Mouse (Mus musculus) ES-CJ7 (cell line): Measurements from ENCODE around the gene Ppp1r2.
A peak's percentile ranks its signal among the peaks of the same experiment; 100 is the strongest.
"Not testable (repeated sequence)": the region's sequence is repeated elsewhere in the genome, so short reads cannot be mapped to it uniquely, and the experiment has no call there.

Experiments used
- DNase-seq: peaks from one replicate; pipeline ENCODE4 v3.0.0; 2011; ENCODE audit warnings: low read depth, low spot score

Gene Ppp1r2

GRCm38 (mm10) chr16:31274674-31275460 lies at the start of gene Ppp1r2:
Gene Ppp1r2, minus strand, starts transcription at chr16:31275277.
- peak; percentile 87 for DNase-seq

DNA sequence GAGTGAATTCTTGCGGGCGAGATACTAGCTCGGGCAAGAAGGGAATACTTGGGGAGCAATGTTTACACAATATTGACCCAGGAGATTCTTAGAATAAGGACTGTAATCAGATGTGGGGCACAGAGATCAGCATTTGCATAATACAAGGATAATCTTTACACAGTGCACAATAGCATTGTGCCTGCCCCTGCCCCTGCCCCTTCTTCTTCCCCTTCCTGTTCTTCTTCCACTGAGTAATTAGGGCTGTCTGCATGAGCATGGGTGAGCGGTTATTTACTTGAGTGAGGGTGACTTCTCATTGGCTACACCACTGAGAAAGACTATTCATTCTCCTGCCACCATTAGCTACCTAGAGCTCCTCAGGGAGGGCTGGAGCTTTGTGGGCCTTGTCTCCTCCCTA lies 46.4 kb upstream of the Ppp1r2 start:
- no peak for DNase-seq

DNA sequence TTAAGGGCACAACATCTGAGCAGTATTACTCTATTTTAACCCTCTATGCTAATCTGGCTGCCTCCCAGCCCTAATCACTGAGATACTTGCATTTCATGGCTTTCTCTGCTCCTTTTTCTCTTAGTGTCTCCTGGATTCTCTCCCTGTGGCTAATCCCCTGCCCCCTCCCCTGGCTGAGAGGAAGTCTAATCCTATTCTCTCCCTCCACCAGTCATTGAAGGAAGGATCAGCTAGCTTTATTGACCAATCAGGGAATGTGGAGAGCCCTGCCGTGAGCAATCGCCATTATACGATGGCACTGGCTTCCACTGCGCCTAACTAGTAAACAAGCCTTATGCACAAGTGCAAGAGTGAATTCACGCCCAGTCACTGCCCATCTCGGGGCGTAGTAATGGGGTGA lies 45.9 kb upstream of the Ppp1r2 start:
- no peak for DNase-seq

- DNase-seq, result not testable (repeated sequence)
Observed at GRCm38 (mm10) chr16:31319723-31320122, 44.6 kb upstream of the Ppp1r2 start.

GRCm38 (mm10) chr16:31319316-31319715 lies 44.2 kb upstream of the Ppp1r2 start:
- no peak for DNase-seq

- DNase-seq, result no peak
Observed at GRCm38 (mm10) chr16:31318418-31318817, 43.3 kb upstream of the Ppp1r2 start.

DNA sequence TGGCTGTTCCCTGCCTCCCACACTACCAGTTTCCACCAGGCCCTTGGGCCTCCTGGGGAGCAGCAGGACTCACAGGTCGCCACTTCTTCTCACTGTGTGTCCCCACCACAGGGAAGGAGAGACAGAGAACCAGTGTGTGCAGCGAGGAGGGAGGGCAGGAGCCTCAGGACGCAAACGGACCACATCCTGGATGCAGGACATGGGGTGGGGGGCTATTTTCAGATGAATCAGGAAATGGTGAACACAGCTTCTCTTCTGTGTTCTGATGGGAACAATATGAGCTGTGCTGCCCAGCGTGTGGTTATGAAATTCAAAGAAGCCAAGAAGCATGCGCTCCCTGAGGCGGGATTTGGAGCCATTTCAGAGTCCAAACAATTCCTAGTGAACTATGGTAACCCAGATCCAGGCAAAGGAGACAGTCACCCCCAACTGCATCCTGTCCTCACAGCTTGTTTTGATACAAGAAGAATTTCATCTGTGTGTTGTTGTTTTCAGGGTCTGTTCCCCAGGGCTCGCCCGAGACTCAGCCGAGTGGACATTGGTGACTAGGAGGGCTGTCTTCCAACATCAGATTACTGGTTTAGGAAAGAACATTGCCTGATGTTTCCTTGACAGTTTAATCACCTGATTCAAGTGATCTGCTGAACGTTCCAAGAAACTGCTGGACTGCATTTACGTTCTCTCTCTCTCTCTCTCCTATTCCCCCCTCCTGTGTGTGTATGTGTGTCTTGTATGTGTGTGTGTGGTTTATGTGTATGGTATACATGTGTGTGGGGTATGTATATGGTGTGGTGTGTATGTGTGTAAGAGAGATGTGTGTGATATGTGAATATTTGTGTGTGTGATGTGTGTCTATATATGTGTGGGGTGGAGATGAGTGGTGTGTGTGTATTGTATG lies 41.4 kb upstream of the Ppp1r2 start:
- DNase-seq, result not testable (repeated sequence)

DNA sequence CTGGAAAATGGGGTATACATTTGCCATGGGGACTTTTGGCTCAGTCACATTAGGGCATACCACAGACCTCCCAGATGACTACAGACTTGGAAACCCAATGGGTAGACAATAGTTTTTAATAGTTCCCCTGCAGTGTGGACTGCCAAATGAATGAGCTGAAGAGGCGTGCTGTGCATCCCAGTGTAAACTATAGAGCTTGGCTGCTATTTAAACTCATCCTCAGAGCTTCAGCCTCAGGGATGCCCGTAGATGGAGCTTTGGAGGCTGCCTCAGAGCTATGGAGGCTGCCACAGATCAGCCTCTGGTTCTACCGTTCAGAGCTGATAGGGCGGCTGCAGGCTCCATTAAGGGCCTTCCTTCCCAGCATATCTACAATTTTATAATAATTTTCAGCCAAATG lies 40.2 kb upstream of the Ppp1r2 start:
- DNase-seq, result no peak

GRCm38 (mm10) chr16:31314497-31315233 lies 39.6 kb upstream of the Ppp1r2 start, which contains the start of gene Apod:
Gene Apod, minus strand, starts transcription at chr16:31314808.
- DNase-seq, result no peak

GRCm38 (mm10) chr16:31313611-31314010 lies 38.5 kb upstream of the Ppp1r2 start:
- no peak for DNase-seq

DNA sequence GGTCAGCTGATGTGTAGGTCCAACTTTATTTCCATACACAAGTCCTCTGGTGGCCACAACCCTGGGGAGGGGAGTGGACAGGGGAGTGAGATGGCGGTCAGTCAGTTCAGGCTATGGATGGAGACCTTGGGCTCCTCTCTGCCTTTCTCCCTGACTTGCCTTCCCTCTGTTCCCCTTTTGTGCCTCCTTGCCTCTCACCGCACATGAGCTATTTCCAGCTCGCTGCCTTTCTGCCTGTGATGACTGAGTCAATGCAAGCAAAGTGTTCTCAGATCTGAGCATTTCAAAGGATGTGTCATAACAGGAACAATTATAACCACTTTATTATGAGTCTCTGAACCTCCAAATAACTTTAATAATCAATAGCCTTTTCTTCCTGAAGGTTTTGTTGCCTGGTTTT lies 37.2 kb upstream of the Ppp1r2 start:
- DNase-seq, result no peak

DNA sequence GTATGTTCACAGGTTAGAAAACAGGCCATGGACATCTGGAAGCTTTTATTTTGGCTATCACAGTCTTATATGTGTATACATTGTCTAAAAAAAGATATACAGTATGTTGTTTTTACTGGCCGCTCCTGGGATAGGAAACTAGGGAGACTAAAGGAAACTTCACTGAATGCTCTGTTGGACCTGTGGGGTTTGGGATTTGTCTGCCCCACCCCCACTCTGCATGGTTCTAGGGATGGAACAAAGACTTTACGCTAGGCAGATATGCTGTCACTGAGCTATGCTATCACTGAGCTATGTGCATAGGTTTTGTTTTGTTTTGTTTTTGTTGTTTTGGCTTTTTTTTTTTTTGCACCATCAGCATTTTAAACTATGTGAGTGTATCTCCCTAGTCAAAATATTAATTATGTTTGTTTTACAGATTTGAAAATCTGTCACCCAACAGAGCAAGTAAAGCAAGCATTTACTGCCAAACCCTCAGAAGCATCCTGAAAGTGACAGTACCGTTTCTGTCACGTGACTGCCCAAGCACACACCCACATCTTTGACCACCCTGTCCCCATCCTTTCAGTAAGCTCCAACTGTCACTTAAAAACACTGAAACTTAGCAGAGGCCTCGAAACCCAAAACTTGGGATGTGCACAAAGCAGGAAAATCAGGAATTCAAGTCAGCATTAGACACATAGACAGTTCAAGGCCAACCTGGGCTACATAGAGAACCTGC lies 30.3 kb upstream of the Ppp1r2 start:
- DNase-seq, result no peak

DNA sequence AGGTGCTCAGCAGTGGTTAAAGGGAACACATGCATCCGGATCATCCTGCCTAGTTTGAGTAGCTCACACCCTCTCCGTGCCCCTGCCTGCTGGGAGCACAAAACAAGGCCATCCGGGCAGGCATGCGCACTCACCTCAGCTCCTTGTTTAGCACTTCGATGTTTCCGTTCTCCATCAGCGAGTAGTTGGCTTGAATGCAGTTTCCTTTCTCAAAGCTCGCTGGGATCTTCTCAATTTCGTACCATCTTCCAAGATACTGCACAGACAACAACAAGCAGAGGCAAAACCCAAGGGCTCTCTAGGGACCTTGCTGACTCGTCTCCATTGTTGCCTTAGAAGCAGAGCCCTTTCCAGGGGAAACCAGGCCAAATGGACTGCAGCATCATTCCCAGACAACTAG lies 28.2 kb upstream of the Ppp1r2 start:
- peak; percentile 76 for DNase-seq

GRCm38 (mm10) chr16:31300883-31301532 lies 25.9 kb upstream of the Ppp1r2 start:
- DNase-seq, result peak; percentile 90

DNA sequence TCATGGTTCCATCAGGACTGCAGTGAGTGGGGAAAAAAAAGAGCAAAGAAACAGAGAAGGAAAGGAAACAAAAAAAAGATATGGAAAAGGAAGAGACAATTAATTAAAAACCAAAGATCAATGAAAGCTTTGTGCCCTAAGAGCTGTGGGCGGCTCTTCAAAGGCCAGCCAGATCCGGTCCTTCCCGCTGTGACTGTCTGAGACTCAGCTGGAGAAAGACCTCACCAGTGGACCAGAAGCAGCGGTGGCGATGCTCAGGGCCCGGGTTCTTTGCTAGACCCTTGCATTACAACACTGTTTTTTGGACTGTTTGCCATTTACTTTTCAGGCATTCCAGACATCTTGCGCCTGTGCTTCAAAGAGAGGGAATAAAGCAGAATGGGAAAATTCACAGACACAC lies 25.4 kb upstream of the Ppp1r2 start:
- peak; percentile 73 for DNase-seq

- DNase-seq, result peak; percentile 91
Observed at GRCm38 (mm10) chr16:31299960-31300353, 24.9 kb upstream of the Ppp1r2 start.

DNA sequence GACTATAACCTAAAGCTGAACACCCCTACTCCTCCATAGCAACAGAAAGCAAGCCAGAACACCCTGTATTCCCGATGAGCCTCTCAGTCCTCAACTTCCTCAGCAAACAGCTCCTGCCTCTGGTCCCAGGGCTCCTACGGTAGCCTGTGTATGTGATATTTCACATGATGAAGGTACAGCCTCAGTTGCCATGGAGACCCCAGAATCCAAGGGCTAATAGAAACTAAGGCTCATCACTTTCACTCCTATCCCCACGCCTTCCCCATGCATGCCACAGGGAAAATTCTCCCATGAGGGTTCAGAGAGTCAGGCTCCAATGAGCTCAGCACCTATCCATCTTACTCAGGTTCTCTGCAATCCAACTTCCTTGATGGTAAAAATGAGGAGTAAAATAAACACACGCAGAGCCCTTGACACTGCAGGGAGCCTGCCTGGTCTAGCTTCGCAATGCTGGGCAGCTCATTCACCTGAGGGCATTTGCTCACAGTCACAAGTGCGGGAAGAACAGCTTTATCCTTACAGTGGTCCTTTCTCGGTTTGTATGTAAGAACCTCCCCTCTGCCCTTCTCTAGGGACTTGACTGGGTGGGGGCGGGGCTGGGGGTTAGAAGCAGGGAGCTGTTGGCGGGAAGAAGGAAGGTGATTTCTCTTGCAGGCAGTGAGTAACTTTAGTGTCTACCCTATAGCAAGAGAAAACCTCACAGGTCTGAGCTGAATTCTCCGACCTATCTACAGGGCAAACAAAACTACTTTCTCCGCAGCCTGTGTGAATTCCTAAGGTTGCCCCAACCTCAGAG lies 24.3 kb upstream of the Ppp1r2 start:
- DNase-seq, result peak; percentile 68

- no peak for DNase-seq
Observed at GRCm38 (mm10) chr16:31297113-31297512, 22.0 kb upstream of the Ppp1r2 start.

DNA sequence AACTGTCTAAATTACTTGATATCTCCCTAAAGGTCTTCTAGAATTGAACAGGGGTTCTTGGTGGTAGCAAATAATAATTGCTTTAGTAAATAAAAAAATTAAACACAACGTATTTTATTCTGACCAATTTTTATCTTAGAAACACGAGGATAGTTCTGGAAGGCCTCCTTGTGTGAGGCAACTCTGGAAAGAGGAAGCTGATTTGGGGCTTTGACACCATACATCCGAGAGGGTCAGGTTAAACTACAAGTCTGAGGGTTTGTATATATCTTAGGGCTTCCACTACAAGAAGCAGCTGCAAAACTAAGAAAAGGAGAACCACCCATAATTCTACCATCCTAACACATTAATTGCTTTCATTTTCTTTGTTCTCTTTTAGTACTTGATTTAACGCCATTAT lies 18.7 kb upstream of the Ppp1r2 start:
- no peak for DNase-seq
